Mouse (Mus musculus): ENCODE results near the gene Wdr45. TPM values are rescaled to one million over a fixed set of nuclear protein-coding genes. Genes with fewer than 3 reads are reported as not detected.
"Not testable (repeated sequence)": the region's sequence is repeated elsewhere in the genome, so short reads cannot be mapped to it uniquely, and the experiment has no call there.

Gene Wdr45
- 75.0 and 77.0 TPM in 2 replicates for polyA plus RNA-seq (2012; rRNA removed)

GRCm38 (mm10) chrX:7714135-7714899, at the start of gene Wdr45:
TSS of gene Wdr45 (plus strand) at chrX:7714333.
- peak; percentile 93 to 94 for DNase-seq (ENCODE audit: extremely low spot score in 1 of 2, low spot score in 1 of 2)

GRCm38 (mm10) chrX:7664791-7665190, 49.3 kb upstream of the Wdr45 start:
- no peak for DNase-seq (ENCODE audit: extremely low spot score in 1 of 2, low spot score in 1 of 2)

GRCm38 (mm10) chrX:7665739-7666502, 48.2 kb upstream of the Wdr45 start:
- DNase-seq (ENCODE audit: extremely low spot score in 1 of 2, low spot score in 1 of 2), result no peak

GRCm38 (mm10) chrX:7670390-7670881, 43.7 kb upstream of the Wdr45 start:
- DNase-seq (ENCODE audit: extremely low spot score in 1 of 2, low spot score in 1 of 2), result no peak

GRCm38 (mm10) chrX:7670921-7671623, 43.1 kb upstream of the Wdr45 start, which contains the start of gene Plp2:
TSS of gene Plp2 (minus strand) at chrX:7671390.
- DNase-seq (ENCODE audit: extremely low spot score in 1 of 2, low spot score in 1 of 2), result no peak

GRCm38 (mm10) chrX:7672739-7673138, 41.4 kb upstream of the Wdr45 start:
- no peak for DNase-seq (ENCODE audit: extremely low spot score in 1 of 2, low spot score in 1 of 2)

- no peak for DNase-seq (ENCODE audit: extremely low spot score in 1 of 2, low spot score in 1 of 2)
Observed at GRCm38 (mm10) chrX:7673578-7674281, 40.4 kb upstream of the Wdr45 start.

- no peak for DNase-seq (ENCODE audit: extremely low spot score in 1 of 2, low spot score in 1 of 2)
Observed at GRCm38 (mm10) chrX:7674284-7675000, 39.7 kb upstream of the Wdr45 start.

GRCm38 (mm10) chrX:7675001-7675380, 39.1 kb upstream of the Wdr45 start:
- no peak for DNase-seq (ENCODE audit: extremely low spot score in 1 of 2, low spot score in 1 of 2)

GRCm38 (mm10) chrX:7678986-7679385, 35.1 kb upstream of the Wdr45 start:
- DNase-seq (ENCODE audit: extremely low spot score in 1 of 2, low spot score in 1 of 2), result peak in 1 of 2 experiments; percentile 12

GRCm38 (mm10) chrX:7679405-7680056, 34.6 kb upstream of the Wdr45 start:
- DNase-seq (ENCODE audit: extremely low spot score in 1 of 2, low spot score in 1 of 2), result peak; percentile 46 to 88

GRCm38 (mm10) chrX:7680057-7680412, 34.1 kb upstream of the Wdr45 start:
- DNase-seq (ENCODE audit: extremely low spot score in 1 of 2, low spot score in 1 of 2), result no peak

GRCm38 (mm10) chrX:7680864-7681263, 33.3 kb upstream of the Wdr45 start, which contains the start of gene Magix:
TSS of gene Magix (minus strand) at chrX:7681251.
- DNase-seq (ENCODE audit: extremely low spot score in 1 of 2, low spot score in 1 of 2), result no peak

GRCm38 (mm10) chrX:7688321-7688720, 25.8 kb upstream of the Wdr45 start:
- no peak for DNase-seq (ENCODE audit: extremely low spot score in 1 of 2, low spot score in 1 of 2)

GRCm38 (mm10) chrX:7690486-7690885, 23.6 kb upstream of the Wdr45 start:
- no peak for DNase-seq (ENCODE audit: extremely low spot score in 1 of 2, low spot score in 1 of 2)

GRCm38 (mm10) chrX:7692862-7693261, 21.3 kb upstream of the Wdr45 start:
- no peak for DNase-seq (ENCODE audit: extremely low spot score in 1 of 2, low spot score in 1 of 2)

- no peak for DNase-seq (ENCODE audit: extremely low spot score in 1 of 2, low spot score in 1 of 2)
Observed at GRCm38 (mm10) chrX:7696520-7696919, 17.6 kb upstream of the Wdr45 start.

GRCm38 (mm10) chrX:7696954-7697381, 17.2 kb upstream of the Wdr45 start, which contains the start of gene Gpkow:
TSS of gene Gpkow (plus strand) at chrX:7697131.
- DNase-seq (ENCODE audit: extremely low spot score in 1 of 2, low spot score in 1 of 2), result peak; percentile 85 to 89

GRCm38 (mm10) chrX:7713764-7714134, 384 bp upstream of the Wdr45 start:
- DNase-seq (ENCODE audit: extremely low spot score in 1 of 2, low spot score in 1 of 2), result not testable (repeated sequence)
